Mouse (Mus musculus) heart, embryonic 15.5 days (tissue): ENCODE data around the gene Wfdc9. TPM values are rescaled to one million over a fixed set of nuclear protein-coding genes. Genes with fewer than 3 reads are reported as not detected.

Experiments used
- ATAC-seq: fragments of 200-750 bp; cut with Nextera tagmentation; replicated peaks from 2 replicates; pipeline ENCODE4 v1.8.0; 2017; ENCODE audit warnings: low read depth, moderate TSS enrichment; ENCODE audit not compliant: insufficient number of reproducible peaks, insufficient read depth, low FRiP score
- H3K27ac ChIP-seq: fragments of 300-500 bp; sonication (generic); 2 replicates; pipeline ENCODE4 v1.5.1; 2015; ENCODE audit warnings: mild to moderate bottlenecking, inconsistent platforms
- H3K27me3 ChIP-seq: fragments of 300-500 bp; sonication (generic); 2 replicates; pipeline ENCODE4 v1.6.1; 2015; ENCODE audit warnings: inconsistent platforms
- H3K36me3 ChIP-seq: fragments of 300-500 bp; sonication (generic); 2 replicates; pipeline ENCODE4 v1.6.1; 2015; ENCODE audit warnings: mild to moderate bottlenecking, inconsistent platforms
- H3K4me1 ChIP-seq: fragments of 300-500 bp; sonication (generic); replicated peaks from 2 replicates; pipeline ENCODE4 v1.6.1; 2015; ENCODE audit warnings: inconsistent platforms
- H3K4me2 ChIP-seq: fragments of 300-500 bp; sonication (generic); 2 replicates; pipeline ENCODE4 v1.6.1; 2015; ENCODE audit warnings: inconsistent platforms, mild to moderate bottlenecking, moderate library complexity
- H3K4me3 ChIP-seq: fragments of 300-500 bp; sonication (generic); 2 replicates; pipeline ENCODE4 v1.5.1; 2015; ENCODE audit warnings: mild to moderate bottlenecking, inconsistent platforms
- H3K9ac ChIP-seq: fragments of 300-500 bp; sonication (generic); 2 replicates; pipeline ENCODE4 v1.6.1; 2015; ENCODE audit warnings: mild to moderate bottlenecking, inconsistent platforms
- H3K9me3 ChIP-seq: fragments of 300-500 bp; sonication (generic); replicated peaks from 2 replicates; pipeline ENCODE4 v1.6.1; 2016; ENCODE audit warnings: inconsistent platforms
- WGBS: fragments of 180-500 bp; shearing (Covaris S2); methylation state at CpG from one replicate; pipeline ENCODE4 v1.1.7; 2015; ENCODE audit warnings: mixed read lengths; 5-methylcytosine and 5-hydroxymethylcytosine counted together
- polyA plus RNA-seq: library from polyadenylated mRNA; unstranded; fragments of >200 nt; fragmentation: Nextera tagmentation; extraction: Ambion mirVana; gene quantifications from 2 replicates; pipeline ENCODE4 v1.2.1, GENCODE M21; 2015

The Wfdc9 gene
- polyA plus RNA-seq, 1 experiment from 2014 or later = not detected

DNA sequence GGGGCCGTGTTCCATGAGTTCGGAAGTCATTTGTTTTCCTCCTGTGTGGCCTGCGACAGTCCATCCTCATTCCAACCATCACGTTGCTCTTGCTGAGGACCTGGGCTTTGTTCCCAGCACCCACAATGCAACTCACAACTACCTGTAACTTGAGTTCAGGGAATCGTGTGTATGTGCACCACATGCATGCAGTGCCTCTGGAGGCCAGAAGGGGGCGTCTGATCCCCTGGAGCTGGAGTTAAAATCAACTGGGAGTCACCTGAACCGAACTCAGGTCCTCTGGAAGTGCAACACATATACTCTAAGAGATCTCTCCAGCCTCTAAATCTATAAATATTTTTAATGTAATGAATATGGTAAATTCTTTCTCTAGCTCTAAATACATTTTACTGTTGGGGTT is 19.7 kb upstream of the Wfdc9 start:
- Histone ChIP-seq H3K4me2 (no peak overlapping the region), H3K9me3 (no peaks in the 10 kb centered on the region), H3K9ac (no peak overlapping the region), H3K27me3 (no peaks in the 10 kb centered on the region), H3K36me3 (no peaks in the 10 kb centered on the region), H3K27ac (no peak overlapping the region), H3K4me1 (peaks cover 5% of the 10 kb centered on the region; the same call in 1 of the 2 replicates), H3K4me3 (no peak overlapping the region)
- WGBS = 79% methylated on average over 7 of the region's 7 CpGs
- no peak for ATAC-seq

DNA sequence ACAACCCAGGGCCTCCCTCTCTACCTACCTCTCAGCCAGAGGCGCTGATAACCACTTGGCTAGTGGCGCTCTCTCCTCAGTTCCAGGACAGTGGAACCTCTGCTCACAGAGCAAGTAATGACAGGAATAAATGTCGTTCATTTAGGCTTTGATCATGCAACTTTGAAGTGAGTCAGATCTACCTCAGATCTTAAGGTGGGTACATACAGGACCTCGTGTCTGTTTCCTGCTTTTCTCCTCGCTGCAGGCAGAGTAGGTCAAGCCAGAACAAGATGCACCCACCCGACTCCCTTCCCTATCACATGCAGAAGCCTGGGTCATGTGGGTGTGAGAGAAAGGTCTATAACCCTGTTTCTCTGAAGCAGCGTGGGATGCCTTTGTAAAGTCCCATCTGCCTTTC is 17.6 kb upstream of the Wfdc9 start, which contains the start of gene Wfdc11:
Gene Wfdc11, minus strand, starts transcription at position 101 of the 400 bp plus-strand sequence.
- 63% methylated on average over 7 of the region's 7 CpGs for WGBS
- H3K9me3 ChIP-seq = no peaks in the 10 kb centered on the region
- no peak for ATAC-seq

GRCm38 (mm10) chr2:164670938-164671337 is 14.6 kb upstream of the Wfdc9 start:
- Histone ChIP-seq H3K9ac (no peak overlapping the region), H3K36me3 (no peaks in the 10 kb centered on the region), H3K27ac (no peak overlapping the region), H3K9me3 (no peaks in the 10 kb centered on the region), H3K4me3 (no peak overlapping the region), H3K27me3 (no peaks in the 10 kb centered on the region), H3K4me2 (no peak overlapping the region), H3K4me1 (no peaks in the 10 kb centered on the region)
- 26% methylated on average over 1 of the region's 1 CpGs for WGBS
- no peak for ATAC-seq

More for the DNA sequence above, 17.6 kb upstream of the Wfdc9 start, which contains the start of gene Wfdc11:
- no peak within 1 kb of the TSS for H3K27ac ChIP-seq
- H3K9ac ChIP-seq = no peak within 1 kb of the TSS
- H3K4me1 ChIP-seq = peaks cover 3% of the 10 kb centered on the region; the same call in 1 of the 2 replicates
- no peak within 1 kb of the TSS for H3K4me2 ChIP-seq
- H3K27me3 ChIP-seq = no peaks in the 10 kb centered on the region
- no peak within 1 kb of the TSS for H3K4me3 ChIP-seq
- H3K36me3 ChIP-seq = no peaks in the 10 kb centered on the region

- 77% methylated on average over 5 of the region's 5 CpGs for WGBS
Observed at GRCm38 (mm10) chr2:164670261-164670660, 13.9 kb upstream of the Wfdc9 start.

DNA sequence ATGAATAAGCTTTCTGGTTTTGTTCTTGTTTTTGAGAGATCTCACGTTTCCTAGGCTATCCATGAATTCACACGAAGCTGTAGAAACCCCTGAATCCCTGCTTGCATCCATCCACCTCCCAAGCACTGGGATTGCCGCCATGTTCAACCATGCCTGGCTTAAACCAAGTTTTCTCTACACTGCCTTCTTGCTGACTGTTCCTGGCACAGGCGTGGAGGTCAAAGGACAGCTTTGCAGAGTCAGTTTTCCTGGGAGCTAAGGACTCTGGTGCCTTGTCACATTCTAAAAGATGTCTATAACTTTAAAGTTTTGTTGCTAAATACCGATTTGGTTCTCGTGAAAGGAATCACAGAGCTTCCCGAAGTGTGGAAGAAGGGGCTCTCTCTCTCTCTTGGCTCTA is 8.5 kb upstream of the Wfdc9 start:
- 79% methylated on average over 7 of the region's 7 CpGs for WGBS
- H3K4me3 ChIP-seq = no peak overlapping the region
- ATAC-seq = no peak

More at GRCm38 (mm10) chr2:164670261-164670660, 13.9 kb upstream of the Wfdc9 start:
- no peaks in the 10 kb centered on the region for H3K9me3 ChIP-seq
- H3K36me3 ChIP-seq = no peaks in the 10 kb centered on the region
- H3K9ac ChIP-seq = no peak overlapping the region
- H3K27me3 ChIP-seq = no peaks in the 10 kb centered on the region
- H3K4me3 ChIP-seq = no peak overlapping the region
- no peak for ATAC-seq
- H3K27ac ChIP-seq = no peak overlapping the region
- H3K4me1 ChIP-seq = no peaks in the 10 kb centered on the region
- H3K4me2 ChIP-seq = no peak overlapping the region

GRCm38 (mm10) chr2:164655858-164656257 is 525 bp downstream of the Wfdc9 start, which contains the start of gene Wfdc10:
TSS of gene Wfdc10 (plus strand) at chr2:164656046.
- H3K9ac ChIP-seq = no peak within 1 kb of the TSS
- no peaks in the 10 kb centered on the region for H3K9me3 ChIP-seq
- H3K4me2 ChIP-seq = no peak within 1 kb of the TSS
- no peak within 1 kb of the TSS for H3K4me3 ChIP-seq
- no peak within 1 kb of the TSS for H3K27ac ChIP-seq
- 0 out of 2 replicates have a peak, but pooled peaks cover 6% of the 10 kb centered on the region for H3K27me3 ChIP-seq
- H3K36me3 ChIP-seq = no peaks in the 10 kb centered on the region
- ATAC-seq = no peak
- 16% methylated on average over 11 of the region's 11 CpGs for WGBS
- H3K4me1 ChIP-seq = no peaks in the 10 kb centered on the region

More for the DNA sequence above, 8.5 kb upstream of the Wfdc9 start:
- Histone ChIP-seq H3K36me3 (no peaks in the 10 kb centered on the region), H3K9me3 (no peaks in the 10 kb centered on the region), H3K27ac (no peak overlapping the region), H3K27me3 (no peaks in the 10 kb centered on the region), H3K9ac (no peak overlapping the region), H3K4me2 (no peak overlapping the region), H3K4me1 (no peaks in the 10 kb centered on the region)

DNA sequence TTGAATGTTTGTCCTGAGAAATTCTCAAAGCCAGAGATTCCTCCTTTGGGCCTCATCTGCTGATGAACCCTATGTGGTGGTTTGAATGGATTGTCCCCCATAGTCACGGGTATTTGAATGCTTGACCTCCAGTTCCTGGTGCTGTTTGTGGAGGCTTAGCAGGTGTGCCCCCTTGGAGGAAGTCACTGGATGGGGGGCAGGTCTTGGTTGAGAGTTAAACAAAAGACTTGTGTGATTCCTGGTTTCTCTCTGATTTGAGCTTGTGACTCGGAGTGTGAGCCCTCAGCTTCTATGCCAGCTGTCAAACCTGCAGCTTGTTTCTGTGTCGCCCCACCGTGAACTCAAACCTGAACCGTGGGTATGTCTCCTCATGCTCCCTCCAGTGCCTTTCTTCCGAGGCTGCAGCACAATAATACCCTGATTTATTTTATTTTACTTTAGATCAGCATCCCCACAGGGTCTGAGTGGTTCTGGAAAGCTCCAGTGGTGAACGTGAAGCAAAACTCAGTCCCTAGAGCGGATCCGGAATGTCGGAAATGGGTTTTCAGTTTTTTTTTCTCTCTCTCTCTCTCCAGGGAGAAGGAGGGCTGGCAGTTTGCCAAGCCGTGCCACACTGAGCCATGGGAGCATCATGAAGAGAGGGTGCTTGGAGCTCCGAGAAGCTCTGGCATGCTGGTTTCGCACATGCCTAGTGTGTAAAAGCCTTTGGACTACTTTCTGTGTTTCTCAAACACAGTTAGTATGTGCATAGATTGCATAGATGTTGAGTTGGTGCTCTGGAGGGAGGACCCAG is 14.3 kb downstream of the Wfdc9 start:
- WGBS = 69% methylated on average over 13 of the region's 13 CpGs
- H3K4me2 ChIP-seq = no peak overlapping the region
- no peak for ATAC-seq
- H3K4me1 ChIP-seq = 0 out of 2 replicates have a peak, but pooled peaks cover 2% of the 10 kb centered on the region
- no peaks in the 10 kb centered on the region for H3K36me3 ChIP-seq
- no peak overlapping the region for H3K4me3 ChIP-seq
- H3K9ac ChIP-seq = no peak overlapping the region
- H3K9me3 ChIP-seq = no peaks in the 10 kb centered on the region
- no peak overlapping the region for H3K27ac ChIP-seq
- H3K27me3 ChIP-seq = no peaks in the 10 kb centered on the region

GRCm38 (mm10) chr2:164641129-164641528 is 15.3 kb downstream of the Wfdc9 start:
- no peak overlapping the region for H3K9ac ChIP-seq
- 64% methylated on average over 7 of the region's 7 CpGs for WGBS
- H3K9me3 ChIP-seq = no peaks in the 10 kb centered on the region
- H3K4me1 ChIP-seq = 0 out of 2 replicates have a peak, but pooled peaks cover 2% of the 10 kb centered on the region
- no peaks in the 10 kb centered on the region for H3K36me3 ChIP-seq
- ATAC-seq = no peak
- H3K27ac ChIP-seq = no peak overlapping the region
- no peak overlapping the region for H3K4me3 ChIP-seq
- no peaks in the 10 kb centered on the region for H3K27me3 ChIP-seq
- no peak overlapping the region for H3K4me2 ChIP-seq

GRCm38 (mm10) chr2:164638696-164639095 is 17.7 kb downstream of the Wfdc9 start, which contains the start of gene Wfdc16:
TSS of gene Wfdc16 (minus strand) at chr2:164638796.
- no peaks in the 10 kb centered on the region for H3K27me3 ChIP-seq
- no peak within 1 kb of the TSS for H3K4me3 ChIP-seq
- 79% methylated on average over 3 of the region's 3 CpGs for WGBS
- 0 out of 2 replicates have a peak, but pooled peaks cover 2% of the 10 kb centered on the region for H3K4me1 ChIP-seq
- no peak within 1 kb of the TSS for H3K4me2 ChIP-seq
- no peaks in the 10 kb centered on the region for H3K36me3 ChIP-seq
- H3K27ac ChIP-seq = no peak within 1 kb of the TSS
- H3K9ac ChIP-seq = no peak within 1 kb of the TSS
- no peak for ATAC-seq
- H3K9me3 ChIP-seq = no peaks in the 10 kb centered on the region

- no peak overlapping the region for H3K9ac ChIP-seq
- no peaks in the 10 kb centered on the region for H3K27me3 ChIP-seq
- H3K4me3 ChIP-seq = no peak overlapping the region
- 70% methylated on average over 9 of the region's 9 CpGs for WGBS
- H3K27ac ChIP-seq = no peak overlapping the region
- H3K9me3 ChIP-seq = no peaks in the 10 kb centered on the region
- H3K4me2 ChIP-seq = no peak overlapping the region
- ATAC-seq = no peak
- no peaks in the 10 kb centered on the region for H3K36me3 ChIP-seq
- no peaks in the 10 kb centered on the region for H3K4me1 ChIP-seq
Observed at GRCm38 (mm10) chr2:164635266-164635665, 21.1 kb downstream of the Wfdc9 start.

- no peak for ATAC-seq
- Histone ChIP-seq H3K36me3 (no peaks in the 10 kb centered on the region), H3K4me3 (no peak overlapping the region)
Observed at GRCm38 (mm10) chr2:164621775-164622174, 34.6 kb downstream of the Wfdc9 start.

More at GRCm38 (mm10) chr2:164621775-164622174, 34.6 kb downstream of the Wfdc9 start:
- no peak overlapping the region for H3K9ac ChIP-seq
- no peaks in the 10 kb centered on the region for H3K9me3 ChIP-seq
- H3K27me3 ChIP-seq = no peaks in the 10 kb centered on the region
- no peak overlapping the region for H3K27ac ChIP-seq
- no peaks in the 10 kb centered on the region for H3K4me1 ChIP-seq
- WGBS = 76% methylated on average over 4 of the region's 4 CpGs
- H3K4me2 ChIP-seq = no peak overlapping the region
